Mouse (Mus musculus) adrenal gland, postnatal 10 days (tissue): ENCODE results near the gene Scube1. TPM values are rescaled to one million over a fixed set of nuclear protein-coding genes. Genes with fewer than 3 reads are reported as not detected.

Experiments used
- DNase-seq: peaks from one replicate; pipeline ENCODE4 v3.0.0; 2021; ENCODE audit warnings: mixed read lengths
- total RNA-seq, 2 experiments: library from RNA; stranded (reverse); gene quantifications; 2 replicates each; pipeline ENCODE4 v1.2.3; 2021

Gene Scube1
- total RNA-seq, 2 experiments from 2014 or later, result 5.5 to 9.4 TPM

DNA sequence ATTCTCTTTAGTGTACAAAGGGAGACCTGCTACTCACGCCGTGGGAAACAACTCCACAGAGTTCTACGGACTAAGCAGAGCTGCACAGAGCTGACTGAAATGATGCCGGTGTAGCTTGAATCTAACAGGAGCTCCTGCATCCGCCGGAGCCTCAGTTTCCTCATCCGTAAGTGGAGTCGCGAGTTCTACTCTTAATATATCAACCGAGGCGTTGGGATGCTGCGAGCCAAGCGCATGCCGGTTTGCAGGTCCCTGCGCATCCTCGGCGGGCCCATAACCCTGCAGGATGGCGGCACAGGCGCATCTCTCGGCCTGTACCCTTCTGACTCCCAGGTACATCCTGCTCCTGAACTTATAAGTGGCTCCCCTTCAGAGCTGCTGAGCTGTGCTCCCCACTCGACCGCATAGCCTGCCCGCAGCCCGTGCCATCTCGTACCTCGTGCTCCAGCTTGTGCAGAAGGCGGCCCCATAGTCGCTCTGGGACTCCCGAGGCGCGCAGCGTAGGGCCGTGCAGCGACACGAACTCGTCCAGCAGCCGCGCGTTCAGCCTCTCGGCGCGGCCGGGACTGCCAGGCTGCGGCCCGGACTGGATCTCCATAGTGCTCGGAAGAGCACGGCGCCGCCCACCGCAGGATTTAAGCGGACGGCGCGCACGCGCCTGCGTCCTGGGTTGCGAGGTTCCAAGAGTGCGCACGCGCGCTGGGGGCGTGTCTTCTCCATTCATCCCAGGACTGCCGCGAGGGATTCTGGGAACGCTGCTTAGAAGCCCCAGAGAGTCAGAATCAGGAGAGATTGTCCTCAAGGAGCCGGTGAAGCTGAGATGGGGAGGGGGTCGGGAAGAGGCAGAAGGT lies 130.1 kb downstream of the Scube1 start, which contains the start of gene Ttll12:
Ttll12 (minus strand) TSS at position 645 of the 851 bp plus-strand sequence.
- DNase-seq, result peak; percentile 96

DNA sequence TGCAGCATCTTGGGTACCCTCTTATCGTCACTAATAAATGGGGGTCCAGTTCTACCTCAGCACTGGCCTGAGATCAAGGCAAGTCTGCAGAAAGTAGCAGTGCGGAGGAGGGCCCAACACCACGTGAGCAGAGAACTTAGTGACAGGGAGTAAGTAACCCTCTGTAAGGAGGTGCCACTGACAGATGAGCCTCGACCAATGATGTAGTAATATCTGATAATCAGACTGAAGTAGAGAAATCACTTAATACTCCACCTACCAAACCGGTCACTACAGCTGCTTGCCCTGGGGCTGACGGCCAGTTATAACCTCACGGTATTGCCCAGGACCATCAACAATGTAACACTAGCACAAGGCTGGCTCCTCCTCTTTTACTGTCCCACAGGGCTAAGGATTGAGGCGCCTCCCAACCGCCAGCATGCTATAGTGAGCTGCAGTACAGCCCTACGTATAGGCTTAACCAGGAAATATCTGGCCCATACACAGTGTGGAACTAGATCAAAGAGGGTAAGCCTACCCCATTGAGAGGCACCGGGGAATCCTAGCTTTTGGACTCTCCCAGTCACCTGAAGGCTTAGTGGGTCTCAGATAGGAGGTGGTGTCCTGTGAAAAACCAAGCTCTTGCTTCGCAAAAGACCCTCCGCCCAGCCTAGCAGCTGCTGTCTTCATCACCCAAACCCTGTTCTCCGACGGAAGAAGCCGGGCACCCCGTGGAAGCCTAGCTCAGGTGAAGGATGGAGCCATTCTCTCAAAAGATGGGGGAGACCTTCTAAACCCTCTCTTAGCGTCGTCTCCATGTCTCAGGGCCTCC lies 130.9 kb downstream of the Scube1 start:
- DNase-seq, result no peak

- peak; percentile 60 for DNase-seq
Observed at GRCm38 (mm10) chr15:83593189-83593585, 131.6 kb downstream of the Scube1 start.

DNA sequence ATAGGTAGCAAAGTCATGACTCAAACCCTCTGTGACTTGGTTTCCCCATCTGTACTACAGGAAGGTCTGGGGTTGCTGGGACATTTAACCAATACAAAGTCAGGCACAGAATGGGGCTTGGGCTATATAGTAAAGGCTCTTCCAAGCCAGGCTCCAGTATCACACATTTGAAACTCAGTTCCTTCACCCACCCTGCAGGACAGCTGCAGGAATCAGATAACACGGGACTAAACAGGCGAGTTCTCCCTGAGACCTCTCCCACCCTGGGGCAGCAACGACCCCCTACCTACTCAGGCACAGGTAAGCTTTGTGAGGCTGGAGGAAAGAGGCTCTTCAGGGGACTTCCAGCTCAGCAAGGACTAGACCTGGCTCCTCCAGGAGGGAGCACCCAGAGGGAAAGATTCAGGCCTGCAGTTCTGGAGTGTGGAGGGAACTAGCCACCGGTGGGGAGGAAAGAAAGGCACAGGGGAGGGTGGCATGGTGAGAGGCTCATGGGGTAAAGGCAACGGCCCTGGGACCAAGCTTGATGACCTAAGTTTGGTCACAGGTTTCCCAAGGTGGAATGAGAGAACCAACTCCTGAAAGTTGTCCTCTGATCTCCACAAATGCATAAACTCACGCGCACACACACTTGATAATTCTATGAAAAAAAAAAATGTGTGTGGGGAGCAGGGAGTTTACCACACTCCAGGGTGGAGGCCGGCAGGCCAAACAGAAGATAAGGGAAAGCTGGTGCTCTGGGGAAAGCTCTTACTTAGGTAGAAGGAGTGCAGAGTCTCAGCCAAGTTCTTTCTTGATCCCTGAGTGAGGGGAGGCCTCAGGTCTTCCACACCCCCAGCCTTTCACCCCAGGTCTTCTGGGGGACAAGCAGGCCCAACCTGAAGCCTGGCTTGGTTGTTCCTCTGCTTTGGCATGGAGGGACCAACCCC lies 132.3 kb downstream of the Scube1 start:
- no peak for DNase-seq

- DNase-seq, result no peak
Observed at GRCm38 (mm10) chr15:83591758-83592157, 133.1 kb downstream of the Scube1 start.

DNA sequence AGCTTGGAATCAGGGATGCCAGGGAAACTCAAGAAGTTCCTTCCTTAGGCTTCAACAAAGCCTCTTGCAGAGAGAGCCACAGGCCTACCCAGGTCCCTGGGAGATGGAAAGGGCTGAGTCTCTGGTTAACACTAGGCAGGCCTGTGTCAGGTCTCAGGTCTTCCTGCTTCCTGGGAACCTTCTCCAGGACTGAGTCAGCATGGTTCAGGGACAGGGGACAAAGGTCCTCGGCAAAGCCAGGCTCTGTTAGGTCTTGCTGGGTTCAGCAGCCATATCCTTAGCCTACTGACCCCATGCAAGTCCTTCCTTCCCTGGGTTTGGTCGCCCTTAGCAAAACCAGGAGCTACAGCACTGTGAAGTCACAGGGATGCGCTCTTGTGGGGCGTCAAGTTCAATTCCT lies 134.0 kb downstream of the Scube1 start:
- DNase-seq, result no peak

- DNase-seq, result no peak
Observed at GRCm38 (mm10) chr15:83584741-83585220, 140.0 kb downstream of the Scube1 start.

- peak; percentile 82 for DNase-seq
Observed at GRCm38 (mm10) chr15:83583419-83584156, 141.2 kb downstream of the Scube1 start.

DNA sequence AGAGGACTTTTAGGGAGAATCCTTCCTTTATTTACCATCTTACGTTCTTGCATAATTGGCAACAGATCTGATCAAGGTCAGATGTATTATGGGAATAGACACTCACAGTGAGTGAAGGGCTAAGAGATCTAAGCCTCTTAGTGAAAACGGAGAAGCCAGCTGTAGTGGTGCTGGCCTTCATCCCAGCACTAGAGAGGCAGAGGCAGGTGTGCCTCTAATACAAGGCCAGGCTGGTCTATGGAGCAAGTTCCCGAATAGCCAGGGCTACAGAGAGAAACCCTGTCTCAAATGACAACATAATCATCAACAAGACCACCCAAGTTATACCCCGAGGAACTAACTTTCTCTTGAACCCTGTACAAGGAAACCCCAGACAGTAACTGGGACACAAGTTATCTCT lies 141.9 kb downstream of the Scube1 start:
- no peak for DNase-seq

DNA sequence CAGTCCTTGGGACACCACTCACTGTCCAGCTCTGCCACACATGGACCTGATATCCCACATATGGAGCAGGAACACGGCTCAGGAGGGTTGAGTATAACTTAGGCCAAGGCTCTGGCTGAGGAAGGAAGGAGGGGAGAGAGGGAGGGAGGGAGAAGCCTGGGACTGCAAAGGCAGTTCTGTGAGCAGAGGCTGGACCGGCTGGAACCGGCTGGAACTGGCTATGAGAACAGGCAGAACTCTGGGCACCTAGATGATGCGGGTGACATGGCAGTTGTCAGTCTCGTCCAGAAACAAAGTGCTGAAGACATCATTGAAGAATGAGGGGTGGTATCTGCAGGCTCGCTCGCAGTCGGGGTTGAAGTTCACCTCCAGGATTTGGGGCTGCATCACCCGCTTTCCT lies 148.2 kb downstream of the Scube1 start:
- DNase-seq, result no peak

GRCm38 (mm10) chr15:83575543-83575942 lies 149.3 kb downstream of the Scube1 start:
- DNase-seq, result no peak

- DNase-seq, result peak; percentile 75
Observed at GRCm38 (mm10) chr15:83574731-83575351, 150.0 kb downstream of the Scube1 start.

GRCm38 (mm10) chr15:83573606-83574005 lies 151.2 kb downstream of the Scube1 start:
- DNase-seq, result no peak

- DNase-seq, result no peak
Observed at GRCm38 (mm10) chr15:83572132-83572531, 152.7 kb downstream of the Scube1 start.

- peak; percentile 78 for DNase-seq
Observed at GRCm38 (mm10) chr15:83571636-83572035, 153.2 kb downstream of the Scube1 start.

DNA sequence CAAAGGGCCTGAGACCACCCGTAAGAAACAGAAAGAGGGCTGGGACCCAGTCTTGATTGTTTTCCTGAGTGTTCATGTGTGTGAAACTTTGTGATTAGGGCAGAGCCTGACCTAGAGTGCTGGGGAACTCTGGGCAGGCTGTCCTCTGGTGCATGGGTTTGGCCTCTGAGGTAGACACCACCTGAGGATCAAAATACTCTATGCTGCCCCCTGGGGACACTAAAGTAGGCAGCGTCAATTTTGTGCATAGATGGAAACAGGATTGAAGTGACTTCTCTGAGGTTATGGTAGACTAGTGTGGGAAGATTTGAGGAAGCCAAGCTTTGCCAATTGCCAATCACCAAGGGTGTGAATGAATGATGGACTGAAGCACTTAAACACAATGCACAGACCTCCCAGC lies 154.2 kb downstream of the Scube1 start:
- no peak for DNase-seq

GRCm38 (mm10) chr15:83569682-83570081 lies 155.1 kb downstream of the Scube1 start:
- DNase-seq, result no peak

- DNase-seq, result peak; percentile 42
Observed at GRCm38 (mm10) chr15:83568544-83568943, 156.3 kb downstream of the Scube1 start.

DNA sequence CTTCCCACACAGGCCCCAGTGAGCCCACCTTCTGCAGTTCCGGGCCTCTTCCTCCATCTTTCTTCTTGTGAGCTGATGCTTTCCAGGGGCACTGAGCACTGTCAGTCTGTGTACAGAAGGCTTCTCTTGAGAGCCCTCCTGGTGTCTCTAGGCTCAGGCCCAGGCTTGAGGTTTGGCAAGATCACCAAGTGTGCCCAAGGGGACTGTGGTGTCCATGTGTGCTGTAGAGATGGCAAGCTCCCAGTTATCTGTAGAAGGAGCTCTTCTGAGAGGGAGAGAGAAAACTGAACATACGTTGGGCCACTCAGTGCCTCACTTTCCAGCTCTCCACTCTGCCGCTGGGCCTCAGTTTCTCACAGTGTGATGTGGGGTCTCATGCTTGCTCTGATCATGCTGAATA lies 157.1 kb downstream of the Scube1 start:
- no peak for DNase-seq

DNA sequence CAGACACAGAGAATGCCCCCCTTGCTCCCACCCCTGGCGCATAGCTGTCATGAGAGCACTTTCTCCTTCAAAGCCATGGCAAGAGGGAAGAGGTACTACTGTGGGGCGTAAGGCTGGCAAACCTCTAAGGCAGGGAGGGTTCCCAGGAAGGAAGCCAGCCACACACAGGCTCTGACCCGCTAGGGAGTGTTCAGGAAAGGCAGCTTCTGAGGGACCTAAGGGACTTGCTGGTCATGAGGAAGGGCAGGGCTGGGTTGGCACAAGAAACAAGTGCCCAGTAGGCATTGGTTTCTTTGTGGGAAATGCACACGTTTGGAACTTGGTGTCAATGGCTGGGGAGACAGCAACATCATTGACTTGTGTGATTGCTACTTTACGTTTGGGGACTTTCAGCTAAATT lies 158.8 kb downstream of the Scube1 start:
- DNase-seq, result peak; percentile 46

DNA sequence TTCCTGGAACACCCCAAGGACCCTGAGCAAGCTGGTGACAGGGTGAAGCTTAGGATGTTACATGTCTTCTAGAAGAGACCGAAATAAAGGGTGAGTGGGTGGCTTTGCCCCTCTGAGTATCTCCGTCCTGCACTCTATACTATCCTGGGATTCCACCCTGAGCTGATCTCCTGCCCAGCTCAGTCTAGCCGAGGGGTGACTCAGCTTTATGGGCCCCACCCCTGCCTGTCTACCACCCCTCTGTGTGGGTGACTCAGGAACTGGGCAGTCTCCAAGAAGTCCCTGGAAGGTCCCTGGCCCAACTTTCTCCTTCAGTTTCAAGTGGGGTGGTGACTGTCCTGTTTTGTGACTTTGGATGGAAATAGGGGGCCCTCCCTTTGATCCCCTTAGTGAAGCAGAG lies 159.4 kb downstream of the Scube1 start:
- DNase-seq, result peak; percentile 83
